Mouse (Mus musculus): ENCODE data around the gene Gm28035. TPM values are rescaled to one million over a fixed set of nuclear protein-coding genes. Genes with fewer than 3 reads are reported as not detected.

Gene Gm28035
- polyA plus RNA-seq, 1 experiment from 2014 or later: 0.16 TPM

DNA sequence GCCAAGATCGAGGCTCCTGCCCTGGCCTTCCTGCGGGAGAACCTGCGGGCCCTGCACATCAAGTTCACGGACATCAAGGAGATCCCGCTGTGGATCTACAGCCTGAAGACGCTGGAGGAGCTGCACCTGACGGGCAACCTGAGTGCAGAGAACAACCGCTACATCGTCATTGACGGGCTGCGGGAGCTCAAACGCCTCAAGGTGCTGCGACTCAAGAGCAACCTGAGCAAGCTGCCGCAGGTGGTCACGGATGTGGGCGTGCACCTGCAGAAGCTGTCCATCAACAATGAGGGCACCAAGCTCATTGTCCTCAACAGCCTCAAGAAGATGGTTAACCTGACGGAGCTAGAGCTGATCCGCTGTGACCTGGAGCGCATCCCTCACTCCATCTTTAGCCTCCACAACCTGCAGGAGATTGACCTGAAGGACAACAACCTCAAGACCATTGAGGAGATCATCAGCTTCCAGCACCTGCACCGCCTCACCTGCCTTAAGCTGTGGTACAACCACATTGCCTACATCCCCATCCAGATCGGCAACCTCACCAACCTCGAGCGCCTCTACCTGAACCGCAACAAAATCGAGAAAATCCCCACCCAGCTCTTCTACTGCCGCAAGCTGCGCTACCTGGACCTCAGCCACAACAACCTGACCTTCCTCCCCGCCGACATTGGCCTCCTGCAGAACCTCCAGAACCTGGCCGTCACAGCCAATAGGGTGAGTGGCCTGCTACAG, 16.4 kb downstream of the Gm28035 start:
- Histone ChIP-seq H3K9ac (ENCODE audit: low read depth, low read length) (no peak overlapping the region), H3K9me3 (ENCODE audit: control insufficient read depth, low read length) (no peaks in the 10 kb centered on the region), H3K36me3 (ENCODE audit: control insufficient read depth, insufficient read depth, low read length) (peaks cover 34% of the 10 kb centered on the region), H3K4me2 (ENCODE audit: low read length) (no peak overlapping the region), H3K27ac (ENCODE audit: low read depth, low read length) (no peak overlapping the region), H3K4me3 (ENCODE audit: low read length) (no peak overlapping the region), H3K27me3 (replicated peaks; ENCODE audit: control insufficient read depth, insufficient read depth, low read length) (no peaks in the 10 kb centered on the region), H3K4me1 (ENCODE audit: control insufficient read depth, insufficient read depth, low read depth, low read length) (peaks cover under 1% of the 10 kb centered on the region; the same call in 1 of the 2 replicates)
- 98% methylated on average over 30 of the region's 30 CpGs for WGBS
- no peak for ATAC-seq

DNA sequence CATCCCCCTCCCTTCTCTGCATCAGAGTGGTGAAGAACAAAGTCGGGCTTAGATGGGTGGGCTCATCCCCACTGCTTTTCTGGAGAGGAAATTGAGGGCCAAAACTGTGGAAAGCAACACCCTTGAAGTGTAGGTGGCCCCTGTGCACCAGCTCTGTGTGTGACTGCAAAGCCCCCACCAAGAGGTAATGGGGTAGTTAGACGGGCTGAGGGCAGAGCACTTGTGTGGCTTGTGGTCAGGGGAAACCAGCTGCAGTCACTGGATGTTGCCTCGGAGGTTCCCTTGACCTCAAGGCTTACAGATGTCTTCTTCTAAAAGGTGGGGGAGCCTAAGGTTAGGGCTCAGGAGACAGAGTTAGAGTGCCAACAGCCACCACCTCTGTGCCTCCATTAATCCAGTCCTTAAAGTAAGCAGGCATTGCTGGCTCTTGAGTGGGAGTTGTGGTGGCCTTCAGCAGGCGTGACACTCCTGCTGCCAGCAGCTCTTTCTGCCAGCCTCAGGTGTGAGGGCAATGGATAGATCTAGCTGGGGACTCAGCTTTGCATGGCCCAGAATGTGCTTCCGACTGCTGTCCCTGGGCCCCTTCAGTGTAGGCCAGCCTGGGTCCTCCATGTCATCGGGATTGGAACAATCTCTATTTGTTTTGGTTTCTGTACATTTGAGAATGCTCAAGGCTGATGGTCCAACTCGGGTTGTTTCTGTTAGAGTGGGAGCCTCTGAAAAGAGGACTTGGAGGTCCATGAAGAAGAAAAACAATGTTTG, 17.5 kb downstream of the Gm28035 start:
- peaks cover 8% of the 10 kb centered on the region for H3K4me1 ChIP-seq (ENCODE audit: control insufficient read depth, insufficient read depth, low read depth, low read length)
- ATAC-seq: no peak
- no peak overlapping the region for H3K4me3 ChIP-seq (ENCODE audit: low read length)
- H3K4me2 ChIP-seq (ENCODE audit: low read length): no peak overlapping the region
- no peak overlapping the region for H3K9ac ChIP-seq (ENCODE audit: low read depth, low read length)
- no peak overlapping the region for H3K27ac ChIP-seq (ENCODE audit: low read depth, low read length)
- no peaks in the 10 kb centered on the region for H3K27me3 ChIP-seq (replicated peaks; ENCODE audit: control insufficient read depth, insufficient read depth, low read length)
- peaks cover 36% of the 10 kb centered on the region for H3K36me3 ChIP-seq (ENCODE audit: control insufficient read depth, insufficient read depth, low read length)
- H3K9me3 ChIP-seq (ENCODE audit: control insufficient read depth, low read length): no peaks in the 10 kb centered on the region
- WGBS: 88% methylated on average over 7 of the region's 7 CpGs

- Histone ChIP-seq H3K4me1 (ENCODE audit: control insufficient read depth, insufficient read depth, low read depth, low read length) (peaks cover 12% of the 10 kb centered on the region), H3K36me3 (ENCODE audit: control insufficient read depth, insufficient read depth, low read length) (peaks cover 40% of the 10 kb centered on the region), H3K9me3 (ENCODE audit: control insufficient read depth, low read length) (no peaks in the 10 kb centered on the region), H3K9ac (ENCODE audit: low read depth, low read length) (no peak overlapping the region), H3K4me2 (ENCODE audit: low read length) (no peak overlapping the region), H3K27ac (ENCODE audit: low read depth, low read length) (no peak overlapping the region), H3K4me3 (ENCODE audit: low read length) (no peak overlapping the region), H3K27me3 (replicated peaks; ENCODE audit: control insufficient read depth, insufficient read depth, low read length) (no peaks in the 10 kb centered on the region)
- 92% methylated on average over 4 of the region's 4 CpGs for WGBS
- ATAC-seq: no peak
Measured at GRCm38 (mm10) chr2:30258600-30258999, 18.2 kb downstream of the Gm28035 start.

GRCm38 (mm10) chr2:30259131-30260064, 19.0 kb downstream of the Gm28035 start:
- Histone ChIP-seq H3K4me1 (ENCODE audit: control insufficient read depth, insufficient read depth, low read depth, low read length) (peaks cover 12% of the 10 kb centered on the region), H3K36me3 (ENCODE audit: control insufficient read depth, insufficient read depth, low read length) (peaks cover 46% of the 10 kb centered on the region), H3K27me3 (replicated peaks; ENCODE audit: control insufficient read depth, insufficient read depth, low read length) (no peaks in the 10 kb centered on the region), H3K9ac (ENCODE audit: low read depth, low read length) (no peak overlapping the region; the same call in 1 of the 2 replicates), H3K4me3 (ENCODE audit: low read length) (no peak overlapping the region), H3K27ac (ENCODE audit: low read depth, low read length) (no peak overlapping the region), H3K9me3 (ENCODE audit: control insufficient read depth, low read length) (no peaks in the 10 kb centered on the region), H3K4me2 (ENCODE audit: low read length) (no peak overlapping the region)
- WGBS: 86% methylated on average over 15 of the region's 15 CpGs
- no peak for ATAC-seq

DNA sequence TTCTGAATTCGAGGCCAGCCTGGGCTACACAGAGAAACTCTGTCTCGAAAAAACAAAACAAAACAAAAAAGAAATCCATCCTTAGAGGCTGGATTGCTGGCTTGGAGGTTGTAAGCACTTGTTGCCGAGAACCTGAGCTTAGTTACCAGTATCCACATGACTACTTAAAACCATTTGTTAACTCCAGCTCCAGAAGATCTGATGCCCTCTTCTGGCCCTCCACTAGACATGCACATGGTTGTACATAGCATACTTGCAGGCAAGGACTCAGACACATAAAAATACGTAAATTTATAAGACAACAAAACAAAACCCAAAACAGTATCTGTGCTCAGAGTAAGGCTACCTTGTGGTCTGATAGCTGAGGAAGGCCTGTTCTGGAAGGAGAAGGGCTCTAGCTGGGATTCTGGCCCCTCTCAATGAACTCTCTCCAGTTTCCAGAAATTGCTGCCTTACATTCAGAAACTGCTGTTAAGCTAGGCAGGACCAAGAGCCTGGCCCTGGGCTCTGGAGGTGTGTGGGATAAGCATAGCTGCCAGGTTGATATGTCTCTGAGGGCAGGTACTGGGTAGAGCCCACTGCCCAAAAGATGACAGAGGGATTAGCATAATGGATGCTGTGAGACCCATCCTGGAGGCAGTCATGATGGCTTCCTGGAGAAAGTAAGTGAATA, 20.8 kb downstream of the Gm28035 start:
- Histone ChIP-seq H3K4me3 (ENCODE audit: low read length) (no peak overlapping the region), H3K36me3 (ENCODE audit: control insufficient read depth, insufficient read depth, low read length) (peaks cover 37% of the 10 kb centered on the region), H3K9ac (ENCODE audit: low read depth, low read length) (no peak overlapping the region), H3K27ac (ENCODE audit: low read depth, low read length) (no peak overlapping the region), H3K4me1 (ENCODE audit: control insufficient read depth, insufficient read depth, low read depth, low read length) (peaks cover 29% of the 10 kb centered on the region), H3K9me3 (ENCODE audit: control insufficient read depth, low read length) (no peaks in the 10 kb centered on the region), H3K27me3 (replicated peaks; ENCODE audit: control insufficient read depth, insufficient read depth, low read length) (no peaks in the 10 kb centered on the region), H3K4me2 (ENCODE audit: low read length) (no peak overlapping the region)
- 93% methylated on average over 4 of the region's 4 CpGs for WGBS
- no peak for ATAC-seq

DNA sequence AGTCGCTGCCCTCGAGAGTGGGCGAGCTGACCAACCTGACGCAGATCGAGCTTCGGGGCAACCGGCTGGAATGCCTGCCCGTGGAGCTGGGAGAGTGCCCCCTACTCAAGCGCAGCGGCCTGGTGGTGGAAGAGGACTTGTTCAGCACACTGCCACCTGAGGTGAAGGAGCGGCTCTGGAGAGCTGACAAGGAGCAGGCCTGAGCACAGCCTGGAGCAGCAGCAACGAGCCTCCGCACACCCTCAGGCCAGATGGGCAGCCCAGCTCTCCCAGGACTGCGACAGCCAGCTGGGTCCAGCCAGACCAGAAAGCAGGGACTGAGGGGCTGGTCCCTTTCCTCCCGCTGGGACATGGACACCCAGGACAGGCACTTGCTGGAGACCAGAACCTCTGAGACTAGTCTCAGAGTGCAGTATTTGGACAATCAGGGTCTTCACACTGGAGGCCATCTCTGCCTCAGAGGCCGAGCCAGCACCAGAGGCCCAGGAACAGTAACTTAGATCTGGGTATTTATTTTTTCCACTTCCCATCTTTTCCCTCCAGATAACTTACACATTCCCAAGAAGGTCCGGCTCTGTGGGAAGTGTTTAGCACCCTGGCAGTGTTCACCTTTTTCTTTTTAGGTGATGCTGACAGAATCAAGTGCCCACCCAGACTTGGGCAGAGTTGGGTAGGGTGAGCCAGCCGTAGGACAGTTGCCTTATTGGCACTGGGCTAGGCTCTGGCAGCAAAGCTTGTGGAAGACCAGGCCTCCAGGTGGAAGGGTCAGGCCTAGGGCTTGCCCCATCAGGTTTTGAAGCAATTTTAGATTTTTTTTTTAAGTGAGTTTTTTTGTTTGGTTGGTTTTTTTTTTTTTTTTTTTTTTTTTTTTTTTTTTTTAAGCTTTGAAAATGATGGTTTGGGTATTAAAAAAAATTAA, 21.8 kb downstream of the Gm28035 start:
- H3K9me3 ChIP-seq (ENCODE audit: control insufficient read depth, low read length): no peaks in the 10 kb centered on the region
- no peak overlapping the region for H3K9ac ChIP-seq (ENCODE audit: low read depth, low read length)
- ATAC-seq: no peak
- H3K27ac ChIP-seq (ENCODE audit: low read depth, low read length): peak overlapping the region; percentile 41; the same call in 1 of the 2 replicates
- H3K4me1 ChIP-seq (ENCODE audit: control insufficient read depth, insufficient read depth, low read depth, low read length): peaks cover 33% of the 10 kb centered on the region
- H3K4me2 ChIP-seq (ENCODE audit: low read length): no peak overlapping the region
- H3K27me3 ChIP-seq (replicated peaks; ENCODE audit: control insufficient read depth, insufficient read depth, low read length): no peaks in the 10 kb centered on the region
- 88% methylated on average over 18 of the region's 18 CpGs for WGBS
- peaks cover 28% of the 10 kb centered on the region for H3K36me3 ChIP-seq (ENCODE audit: control insufficient read depth, insufficient read depth, low read length)
- no peak overlapping the region for H3K4me3 ChIP-seq (ENCODE audit: low read length)

DNA sequence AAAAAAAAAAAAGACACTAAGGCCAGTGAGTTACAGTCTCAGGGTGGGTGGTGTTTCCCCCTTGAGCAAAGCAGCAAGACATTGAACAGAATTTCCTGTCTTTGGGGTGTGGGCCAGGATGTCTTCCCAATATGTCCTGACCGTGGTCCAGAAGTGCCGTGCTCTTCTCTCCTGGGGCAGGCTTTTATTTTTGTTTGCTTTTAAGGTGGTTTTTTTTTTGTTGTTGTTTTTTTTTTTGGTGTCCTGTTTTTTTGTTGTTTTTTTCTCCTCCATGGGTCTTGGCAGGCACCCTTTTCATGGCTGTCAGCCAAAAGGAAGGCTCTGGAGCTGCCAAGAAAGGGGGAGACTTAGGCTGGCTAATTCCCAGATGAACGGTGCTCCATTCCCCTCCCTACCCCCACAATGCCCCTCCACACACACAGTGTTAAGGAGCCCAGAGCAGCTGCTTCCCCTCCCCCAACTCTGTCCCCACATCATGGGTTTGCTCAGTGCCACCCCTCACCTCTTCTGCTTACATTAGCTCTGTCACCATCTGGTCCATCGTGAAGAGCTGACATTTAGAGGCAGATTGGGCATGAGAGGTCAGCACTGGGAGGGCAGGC, 22.6 kb downstream of the Gm28035 start:
- no peak overlapping the region for H3K4me2 ChIP-seq (ENCODE audit: low read length)
- ATAC-seq: peak; percentile 80
- no peak overlapping the region for H3K9ac ChIP-seq (ENCODE audit: low read depth, low read length)
- no peaks in the 10 kb centered on the region for H3K9me3 ChIP-seq (ENCODE audit: control insufficient read depth, low read length)
- 33% methylated on average over 4 of the region's 4 CpGs for WGBS
- peaks cover 21% of the 10 kb centered on the region for H3K36me3 ChIP-seq (ENCODE audit: control insufficient read depth, insufficient read depth, low read length)
- H3K4me3 ChIP-seq (ENCODE audit: low read length): no peak overlapping the region
- H3K27me3 ChIP-seq (replicated peaks; ENCODE audit: control insufficient read depth, insufficient read depth, low read length): no peaks in the 10 kb centered on the region
- peaks cover 33% of the 10 kb centered on the region for H3K4me1 ChIP-seq (ENCODE audit: control insufficient read depth, insufficient read depth, low read depth, low read length)
- H3K27ac ChIP-seq (ENCODE audit: low read depth, low read length): peak overlapping the region; percentile 50
